26 mouse cellular contexts compared by ENCODE assay signal in genomic region chr8:124152771-124153170, GRCm38 (mm10).
"Had no signal": no experiment of that assay in that cellular context is flagged by ENCODE, and none has a peak within 500 bp of the region (broad histone marks: within the 10 kb centered on the region; RNA-seq: fewer than 3 reads in every experiment).

No protein-coding gene starts in this region.

- H3K27me3 ChIP-seq: heart, embryonic 12.5 days; hindbrain, embryonic 12.5 days; intestine, embryonic 15.5 days; limb, embryonic 12.5 days; liver, embryonic 13.5 days had no signal

- H3K4me3 ChIP-seq: gastrocnemius, adult 2 months; heart, adult 2 months; heart, embryonic 10.5 days; heart, embryonic 12.5 days; hindbrain, embryonic 10.5 days; hindbrain, embryonic 12.5 days; intestine, embryonic 15.5 days; layer of hippocampus, adult 2 months; left cerebral cortex, adult 2 months; limb, embryonic 10.5 days; limb, embryonic 12.5 days; liver, embryonic 13.5 days had no signal

- ATAC-seq: forebrain, postnatal 0 days; hindbrain, embryonic 16.5 days; inflammation-experienced regulatory T-cells, adult 6 months; intestine, embryonic 15.5 days; intestine, postnatal 0 days had no signal

- H3K9me3 ChIP-seq: heart, embryonic 10.5 days; hindbrain, embryonic 10.5 days; hindbrain, embryonic 12.5 days; intestine, embryonic 15.5 days; limb, embryonic 10.5 days; limb, embryonic 12.5 days; liver, embryonic 13.5 days had no signal

- H3K36me3 ChIP-seq: heart, embryonic 10.5 days; heart, embryonic 12.5 days; hindbrain, embryonic 10.5 days; hindbrain, embryonic 12.5 days; intestine, embryonic 15.5 days; limb, embryonic 10.5 days; limb, embryonic 12.5 days; liver, embryonic 13.5 days had no signal

- H3K4me1 ChIP-seq: hindbrain, embryonic 10.5 days; hindbrain, embryonic 12.5 days; intestine, embryonic 15.5 days; limb, embryonic 10.5 days; limb, embryonic 12.5 days; liver, embryonic 13.5 days had no signal

- H3K4me2 ChIP-seq: heart, embryonic 12.5 days; hindbrain, embryonic 12.5 days; hindbrain, embryonic 14.5 days; intestine, embryonic 15.5 days; limb, embryonic 12.5 days; liver, embryonic 13.5 days had no signal

- H3K27ac ChIP-seq: gastrocnemius, adult 2 months; heart, adult 2 months; heart, embryonic 10.5 days; hindbrain, embryonic 10.5 days; hindbrain, embryonic 12.5 days; hindbrain, embryonic 14.5 days; intestine, embryonic 15.5 days; layer of hippocampus, adult 2 months; left cerebral cortex, adult 2 months; limb, embryonic 10.5 days; limb, embryonic 12.5 days; liver, embryonic 13.5 days had no signal

- DNase-seq: forebrain, postnatal 0 days; gastrocnemius, adult 2 months; gastrocnemius, postnatal 10 days; gastrocnemius, postnatal 25 days; heart, adult 2 months; heart, postnatal 10 days; heart, postnatal 4 days; kidney, adult 18-20 months; kidney, adult 8-10 months; kidney, postnatal 10 days; kidney, postnatal 25 days; kidney, postnatal 4 days; liver, embryonic 13.5 days had no signal

- H3K9ac ChIP-seq: forebrain, postnatal 0 days; heart, embryonic 12.5 days; hindbrain, embryonic 12.5 days; hindbrain, embryonic 14.5 days; intestine, embryonic 15.5 days; limb, embryonic 12.5 days; liver, embryonic 13.5 days had no signal
